Mouse (Mus musculus) liver, adult 2 months (tissue): Measurements from ENCODE around the gene Myadm. TPM values are rescaled to one million over a fixed set of nuclear protein-coding genes. Genes with fewer than 3 reads are reported as not detected.

Source experiments
- DNase-seq: peaks from one replicate; pipeline ENCODE4 v3.0.0-alpha.2; 2011; ENCODE audit warnings: low read depth, low spot score; ENCODE audit errors: extremely low read depth
- H3K27ac ChIP-seq: fragments of 200-500 bp; replicated peaks from 2 replicates; pipeline ENCODE4 v1.5.1; 2012; ENCODE audit warnings: low read depth, mild to moderate bottlenecking, control low read depth, inconsistent platforms, low read length; ENCODE audit not compliant: insufficient read depth
- H3K27me3 ChIP-seq: fragments of 200-500 bp; 2 replicates; pipeline ENCODE4 v1.6.1; 2012; ENCODE audit warnings: mild to moderate bottlenecking, moderate library complexity, low read length, inconsistent platforms; ENCODE audit not compliant: control insufficient read depth, insufficient read depth
- H3K36me3 ChIP-seq: fragments of 200-500 bp; 2 replicates; pipeline ENCODE4 v1.6.1; 2012; ENCODE audit warnings: low read length, inconsistent platforms; ENCODE audit not compliant: control insufficient read depth, insufficient read depth
- H3K4me1 ChIP-seq: fragments of 200-500 bp; 2 replicates; pipeline ENCODE4 v1.6.1; 2011; ENCODE audit warnings: low read length; ENCODE audit not compliant: control insufficient read depth, insufficient read depth
- H3K4me3 ChIP-seq: fragments of 200-500 bp; 2 replicates; pipeline ENCODE4 v1.5.1; 2011; ENCODE audit warnings: low read depth, mild to moderate bottlenecking, control low read depth, low read length, moderate library complexity; ENCODE audit not compliant: insufficient read depth
- H3K79me2 ChIP-seq: fragments of 200-500 bp; 2 replicates; pipeline ENCODE4 v1.6.1; 2012; ENCODE audit warnings: inconsistent platforms, mild to moderate bottlenecking, low read length, moderate library complexity; ENCODE audit not compliant: control insufficient read depth, insufficient read depth
- H3K9ac ChIP-seq: fragments of 200-500 bp; 2 replicates; pipeline ENCODE4 v1.6.1; 2012; ENCODE audit warnings: low read depth, mild to moderate bottlenecking, control low read depth, inconsistent platforms, low read length
- CTCF ChIP-seq: fragments of 200-500 bp; IDR thresholded peaks from 2 replicates; pipeline ENCODE4 v1.5.1; 2011; ENCODE audit warnings: low read depth, low read length, control low read depth
- POLR2A ChIP-seq: fragments of 200-500 bp; IDR thresholded peaks from 2 replicates; pipeline ENCODE4 v1.6.1; 2011; ENCODE audit warnings: low read length, control low read depth; ENCODE audit not compliant: insufficient read depth; ENCODE audit errors: extremely low read depth
- WGBS: fragments of 180-500 bp; shearing (Covaris S2); methylation state at CpG from one replicate; pipeline ENCODE4 v1.1.7; 2018; 5-methylcytosine and 5-hydroxymethylcytosine counted together
- polyA plus RNA-seq: library from polyadenylated mRNA; depleted of rRNA; stranded (reverse); fragments of >200 nt; gene quantifications from 2 replicates; pipeline ENCODE4 v1.2.3, GENCODE M21; 2012
- total RNA-seq: library from RNA; depleted of rRNA; stranded (reverse); fragments of >200 nt; gene quantifications from 2 replicates; pipeline ENCODE4 v1.2.3, GENCODE M21; 2014

Myadm gene
- total and polyA plus RNA-seq, 2 experiments = 6.6 to 63.0 TPM

DNA sequence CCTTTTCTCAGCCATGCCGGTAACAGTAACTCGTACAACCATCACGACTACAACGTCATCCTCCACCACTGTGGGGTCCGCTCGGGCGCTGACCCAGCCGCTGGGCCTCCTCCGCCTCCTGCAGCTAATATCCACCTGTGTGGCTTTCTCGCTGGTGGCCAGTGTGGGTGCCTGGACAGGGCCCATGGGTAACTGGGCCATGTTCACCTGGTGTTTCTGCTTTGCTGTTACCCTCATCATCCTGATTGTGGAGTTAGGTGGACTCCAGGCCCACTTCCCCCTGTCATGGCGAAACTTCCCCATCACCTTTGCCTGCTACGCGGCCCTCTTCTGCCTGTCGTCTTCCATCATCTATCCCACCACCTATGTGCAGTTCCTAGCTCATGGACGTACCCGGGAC, 7.8 kb downstream of the Myadm start:
- peaks cover 11% of the 10 kb centered on the region for H3K4me1 ChIP-seq
- H3K79me2 ChIP-seq = peaks cover 16% of the 10 kb centered on the region
- no peak for DNase-seq
- peaks cover 11% of the 10 kb centered on the region; the same call in 1 of the 2 replicates for H3K36me3 ChIP-seq
- TF ChIP-seq POLR2A = no peak
- no peak for TF ChIP-seq CTCF
- WGBS = 95% methylated on average over 16 of the region's 16 CpGs
- no peak overlapping the region for H3K4me3 ChIP-seq
- no peaks in the 10 kb centered on the region for H3K27me3 ChIP-seq
- H3K9ac ChIP-seq = no peak overlapping the region
- no peak overlapping the region for H3K27ac ChIP-seq

DNA sequence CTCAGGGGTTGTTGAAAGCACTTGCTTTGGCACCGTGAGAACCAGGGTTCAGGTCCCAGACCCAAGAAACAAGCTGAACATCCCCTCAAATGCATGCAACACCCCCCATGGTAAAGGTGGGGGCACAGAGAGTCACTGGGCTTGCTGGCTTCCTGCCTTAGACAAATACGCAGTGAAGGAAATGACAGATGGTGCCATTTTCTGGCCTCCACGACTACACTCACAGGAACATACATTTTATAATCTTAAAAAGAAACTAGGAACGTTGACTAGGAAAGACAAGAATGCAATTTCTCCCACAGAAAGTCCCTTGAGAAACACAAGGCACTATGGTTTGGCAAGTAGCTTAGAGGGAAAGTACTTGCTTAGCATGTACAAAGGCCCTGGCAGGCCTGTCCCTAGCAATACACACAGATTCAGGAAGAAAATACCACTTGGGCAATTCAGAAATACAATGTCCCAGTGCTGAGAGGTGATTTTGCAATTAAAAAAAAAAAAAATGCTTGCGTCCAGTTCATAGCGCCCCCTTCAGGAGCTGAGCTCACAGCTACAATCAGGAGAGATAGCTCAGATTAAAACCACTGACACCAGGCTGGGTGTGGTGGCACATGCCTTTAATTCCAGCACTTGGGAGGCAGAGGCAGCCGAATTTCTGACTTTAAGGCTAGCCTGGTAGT, 11.2 kb downstream of the Myadm start:
- H3K4me3 ChIP-seq = no peak overlapping the region
- peaks cover 10% of the 10 kb centered on the region for H3K27me3 ChIP-seq
- no peak overlapping the region for H3K27ac ChIP-seq
- H3K36me3 ChIP-seq = peaks cover 11% of the 10 kb centered on the region; the same call in 1 of the 2 replicates
- H3K4me1 ChIP-seq = peaks cover 16% of the 10 kb centered on the region
- WGBS = 53% methylated on average over 7 of the region's 7 CpGs
- DNase-seq = peak; percentile 69
- peaks cover 7% of the 10 kb centered on the region; the same call in 1 of the 2 replicates for H3K79me2 ChIP-seq
- TF ChIP-seq POLR2A (no peak), CTCF (peak; percentile 41; the same call in 1 of the 2 replicates)
- no peak overlapping the region for H3K9ac ChIP-seq

GRCm38 (mm10) chr7:3300891-3301627, 12.2 kb downstream of the Myadm start:
- WGBS = 65% methylated on average over 8 of the region's 8 CpGs
- DNase-seq = no peak
- Histone ChIP-seq H3K36me3 (peaks cover 11% of the 10 kb centered on the region; the same call in 1 of the 2 replicates), H3K27me3 (peaks cover 10% of the 10 kb centered on the region), H3K4me3 (no peak overlapping the region), H3K9ac (no peak overlapping the region), H3K79me2 (peaks cover 7% of the 10 kb centered on the region; the same call in 1 of the 2 replicates), H3K4me1 (peaks cover 15% of the 10 kb centered on the region), H3K27ac (no peak overlapping the region)
- TF ChIP-seq POLR2A (no peak), CTCF (no peak)

- Histone ChIP-seq H3K9ac (peak overlapping the region; percentile 82), H3K36me3 (peaks cover 10% of the 10 kb centered on the region; the same call in 1 of the 2 replicates), H3K27ac (no peak overlapping the region), H3K27me3 (peaks cover 10% of the 10 kb centered on the region), H3K4me3 (peak overlapping the region; percentile 30; the same call in 1 of the 2 replicates), H3K4me1 (peaks cover 14% of the 10 kb centered on the region), H3K79me2 (peaks cover 5% of the 10 kb centered on the region; the same call in 1 of the 2 replicates)
- 6% methylated on average over 33 of the region's 33 CpGs for WGBS
- DNase-seq = no peak
- TF ChIP-seq CTCF (no peak), POLR2A (no peak)
Observed at GRCm38 (mm10) chr7:3301628-3302555, 13.0 kb downstream of the Myadm start.

DNA sequence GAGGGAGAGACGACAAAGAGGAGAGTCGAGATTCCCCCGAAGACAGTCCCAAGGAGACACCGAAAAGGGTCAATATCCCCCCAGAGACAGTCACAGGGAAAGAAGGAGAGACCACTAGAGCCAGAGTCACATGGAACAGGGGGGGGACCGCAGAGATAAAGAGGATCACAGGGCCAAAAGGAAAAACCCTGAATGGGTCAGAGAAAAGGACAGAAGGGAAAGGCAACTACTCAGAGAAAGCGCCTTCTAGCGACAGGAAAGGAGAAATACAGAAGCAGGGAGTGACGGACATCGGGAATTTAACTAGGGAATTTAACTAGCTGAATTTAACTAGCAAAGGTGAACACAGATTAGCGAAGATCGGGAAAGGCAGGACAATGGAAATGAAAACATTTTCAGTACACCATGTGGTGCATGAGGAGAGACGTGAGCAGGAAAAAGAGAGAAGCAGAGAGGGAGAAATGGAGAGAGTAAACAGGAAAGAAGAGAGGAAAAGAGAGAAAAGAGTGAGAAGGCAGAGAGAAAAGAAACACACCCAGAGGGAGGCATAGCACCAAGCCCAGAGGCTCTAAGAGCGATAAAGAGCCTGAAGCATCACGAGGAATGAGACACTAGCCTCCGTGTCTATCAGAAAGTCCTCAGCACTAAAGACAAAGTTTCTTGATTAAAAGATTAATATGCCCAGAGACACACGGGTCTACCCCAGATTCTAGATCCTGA, 13.8 kb downstream of the Myadm start:
- Histone ChIP-seq H3K36me3 (peaks cover 4% of the 10 kb centered on the region; the same call in 1 of the 2 replicates), H3K27me3 (peaks cover 10% of the 10 kb centered on the region), H3K4me1 (peaks cover 14% of the 10 kb centered on the region), H3K27ac (no peak overlapping the region), H3K4me3 (0 out of 2 replicates have a peak overlapping the region, but pooled peaks have one; percentile 30), H3K79me2 (no peaks in the 10 kb centered on the region), H3K9ac (peak overlapping the region; percentile 82)
- peak; percentile 35 for DNase-seq
- TF ChIP-seq CTCF = no peak
- no peak for TF ChIP-seq POLR2A
- WGBS = 4% methylated on average over 16 of the region's 16 CpGs
